Mouse (Mus musculus) liver, adult 2 months (tissue): ENCODE measurements around the gene Spata9. TPM values are rescaled to one million over a fixed set of nuclear protein-coding genes. Genes with fewer than 3 reads are reported as not detected.

Experiments used
- DNase-seq: peaks from one replicate; pipeline ENCODE4 v3.0.0-alpha.2; 2011; ENCODE audit warnings: low read depth, low spot score; ENCODE audit errors: extremely low read depth
- H3K27ac ChIP-seq: fragments of 200-500 bp; replicated peaks from 2 replicates; pipeline ENCODE4 v1.5.1; 2012; ENCODE audit warnings: low read depth, mild to moderate bottlenecking, control low read depth, inconsistent platforms, low read length; ENCODE audit not compliant: insufficient read depth
- H3K27me3 ChIP-seq: fragments of 200-500 bp; 2 replicates; pipeline ENCODE4 v1.6.1; 2012; ENCODE audit warnings: mild to moderate bottlenecking, moderate library complexity, low read length, inconsistent platforms; ENCODE audit not compliant: control insufficient read depth, insufficient read depth
- H3K36me3 ChIP-seq: fragments of 200-500 bp; 2 replicates; pipeline ENCODE4 v1.6.1; 2012; ENCODE audit warnings: low read length, inconsistent platforms; ENCODE audit not compliant: control insufficient read depth, insufficient read depth
- H3K4me1 ChIP-seq: fragments of 200-500 bp; 2 replicates; pipeline ENCODE4 v1.6.1; 2011; ENCODE audit warnings: low read length; ENCODE audit not compliant: control insufficient read depth, insufficient read depth
- H3K4me3 ChIP-seq: fragments of 200-500 bp; 2 replicates; pipeline ENCODE4 v1.5.1; 2011; ENCODE audit warnings: low read depth, mild to moderate bottlenecking, control low read depth, low read length, moderate library complexity; ENCODE audit not compliant: insufficient read depth
- H3K79me2 ChIP-seq: fragments of 200-500 bp; 2 replicates; pipeline ENCODE4 v1.6.1; 2012; ENCODE audit warnings: inconsistent platforms, mild to moderate bottlenecking, low read length, moderate library complexity; ENCODE audit not compliant: control insufficient read depth, insufficient read depth
- H3K9ac ChIP-seq: fragments of 200-500 bp; 2 replicates; pipeline ENCODE4 v1.6.1; 2012; ENCODE audit warnings: low read depth, mild to moderate bottlenecking, control low read depth, inconsistent platforms, low read length
- CTCF ChIP-seq: fragments of 200-500 bp; IDR thresholded peaks from 2 replicates; pipeline ENCODE4 v1.5.1; 2011; ENCODE audit warnings: low read depth, low read length, control low read depth
- POLR2A ChIP-seq: fragments of 200-500 bp; IDR thresholded peaks from 2 replicates; pipeline ENCODE4 v1.6.1; 2011; ENCODE audit warnings: low read length, control low read depth; ENCODE audit not compliant: insufficient read depth; ENCODE audit errors: extremely low read depth
- WGBS: fragments of 180-500 bp; shearing (Covaris S2); methylation state at CpG from one replicate; pipeline ENCODE4 v1.1.7; 2018; 5-methylcytosine and 5-hydroxymethylcytosine counted together
- polyA plus RNA-seq: library from polyadenylated mRNA; depleted of rRNA; stranded (reverse); fragments of >200 nt; gene quantifications from 2 replicates; pipeline ENCODE4 v1.2.3, GENCODE M21; 2012
- total RNA-seq: library from RNA; depleted of rRNA; stranded (reverse); fragments of >200 nt; gene quantifications from 2 replicates; pipeline ENCODE4 v1.2.3, GENCODE M21; 2014

Gene Spata9
- total and polyA plus RNA-seq, 2 experiments: not detected

GRCm38 (mm10) chr13:75975629-75976028 is 8.7 kb downstream of the Spata9 start:
- Histone ChIP-seq H3K36me3 (no peaks in the 10 kb centered on the region), H3K4me1 (peaks cover 9% of the 10 kb centered on the region), H3K27ac (0 out of 2 replicates have a peak overlapping the region, but pooled peaks have one; percentile 10), H3K27me3 (no peaks in the 10 kb centered on the region), H3K9ac (no peak overlapping the region), H3K79me2 (no peaks in the 10 kb centered on the region), H3K4me3 (no peak overlapping the region)
- 74% methylated on average over 1 of the region's 1 CpGs for WGBS
- peak; percentile 16 for DNase-seq
- no peak for TF ChIP-seq POLR2A
- TF ChIP-seq CTCF: no peak

GRCm38 (mm10) chr13:75976218-75976617 is 9.3 kb downstream of the Spata9 start:
- peaks cover 9% of the 10 kb centered on the region for H3K4me1 ChIP-seq
- no peaks in the 10 kb centered on the region for H3K27me3 ChIP-seq
- H3K79me2 ChIP-seq: no peaks in the 10 kb centered on the region
- H3K27ac ChIP-seq: no peak overlapping the region
- H3K36me3 ChIP-seq: no peaks in the 10 kb centered on the region
- no peak for TF ChIP-seq POLR2A
- no peak for TF ChIP-seq CTCF
- no peak for DNase-seq
- WGBS: 51% methylated on average over 2 of the region's 2 CpGs
- no peak overlapping the region for H3K4me3 ChIP-seq
- no peak overlapping the region for H3K9ac ChIP-seq

GRCm38 (mm10) chr13:75976649-75977048 is 9.7 kb downstream of the Spata9 start:
- no peaks in the 10 kb centered on the region for H3K79me2 ChIP-seq
- peak overlapping the region; percentile 66 for H3K27ac ChIP-seq
- no peak for TF ChIP-seq CTCF
- TF ChIP-seq POLR2A: no peak
- DNase-seq: peak; percentile 98
- no peak overlapping the region for H3K9ac ChIP-seq
- H3K27me3 ChIP-seq: no peaks in the 10 kb centered on the region
- peaks cover 9% of the 10 kb centered on the region for H3K4me1 ChIP-seq
- no peak overlapping the region for H3K4me3 ChIP-seq
- 26% methylated on average over 2 of the region's 2 CpGs for WGBS
- H3K36me3 ChIP-seq: no peaks in the 10 kb centered on the region

- peak; percentile 39 for DNase-seq
- H3K9ac ChIP-seq: no peak overlapping the region
- H3K27me3 ChIP-seq: no peaks in the 10 kb centered on the region
- H3K36me3 ChIP-seq: no peaks in the 10 kb centered on the region
- no peak overlapping the region for H3K4me3 ChIP-seq
- no peak overlapping the region for H3K27ac ChIP-seq
- H3K79me2 ChIP-seq: no peaks in the 10 kb centered on the region
- TF ChIP-seq POLR2A: no peak
- TF ChIP-seq CTCF: peak; percentile 52
- H3K4me1 ChIP-seq: peaks cover 2% of the 10 kb centered on the region
Observed at GRCm38 (mm10) chr13:75981901-75982300, 15.0 kb downstream of the Spata9 start.

GRCm38 (mm10) chr13:75988096-75988495 is 21.1 kb downstream of the Spata9 start:
- Histone ChIP-seq H3K9ac (no peak overlapping the region), H3K36me3 (no peaks in the 10 kb centered on the region), H3K4me1 (no peaks in the 10 kb centered on the region), H3K79me2 (no peaks in the 10 kb centered on the region), H3K27me3 (no peaks in the 10 kb centered on the region), H3K4me3 (no peak overlapping the region), H3K27ac (no peak overlapping the region)
- 85% methylated on average over 1 of the region's 1 CpGs for WGBS
- TF ChIP-seq POLR2A (no peak), CTCF (no peak)
- no peak for DNase-seq

- no peak for TF ChIP-seq CTCF
- no peak for TF ChIP-seq POLR2A
- H3K27ac ChIP-seq: no peak overlapping the region
- H3K4me1 ChIP-seq: no peaks in the 10 kb centered on the region
- peak; percentile 12 for DNase-seq
- H3K9ac ChIP-seq: no peak overlapping the region
- no peak overlapping the region for H3K4me3 ChIP-seq
- WGBS: 59% methylated on average over 9 of the region's 9 CpGs
- no peaks in the 10 kb centered on the region for H3K36me3 ChIP-seq
- H3K79me2 ChIP-seq: no peaks in the 10 kb centered on the region
- no peaks in the 10 kb centered on the region for H3K27me3 ChIP-seq
Observed at GRCm38 (mm10) chr13:75992169-75993028, 25.4 kb downstream of the Spata9 start.
